Mouse (Mus musculus) liver, embryonic 16.5 days (tissue): ENCODE results near the gene Mrps6. TPM values are rescaled to one million over a fixed set of nuclear protein-coding genes. Genes with fewer than 3 reads are reported as not detected.
A peak's percentile ranks its signal among the peaks of the same experiment; 100 is the strongest.

Source experiments
- ATAC-seq: fragments of 200-750 bp; cut with Nextera tagmentation; 2 replicates; pipeline ENCODE4 v1.8.0; 2017; ENCODE audit warnings: low read depth, mild to moderate bottlenecking, moderate number of reproducible peaks, moderate library complexity
- H3K27ac ChIP-seq: fragments of 300-500 bp; sonication (generic); 2 replicates; pipeline ENCODE4 v1.5.1; 2014; ENCODE audit warnings: mild to moderate bottlenecking, low read length
- H3K27me3 ChIP-seq: fragments of 300-500 bp; sonication (generic); 2 replicates; pipeline ENCODE4 v1.6.1; 2014; ENCODE audit warnings: low read depth, low read length, mixed read lengths; ENCODE audit not compliant: control insufficient read depth, insufficient read depth
- H3K36me3 ChIP-seq: fragments of 300-500 bp; sonication (generic); 2 replicates; pipeline ENCODE4 v1.6.1; 2014; ENCODE audit warnings: mild to moderate bottlenecking; ENCODE audit not compliant: control insufficient read depth, insufficient read depth
- H3K4me1 ChIP-seq: fragments of 300-500 bp; sonication (generic); 2 replicates; pipeline ENCODE4 v1.6.1; 2014; ENCODE audit warnings: low read depth, low read length, mixed read lengths; ENCODE audit not compliant: control insufficient read depth
- H3K4me2 ChIP-seq: fragments of 300-500 bp; sonication (generic); 2 replicates; pipeline ENCODE4 v1.6.1; 2014; ENCODE audit warnings: low read depth, low read length, mixed read lengths
- H3K4me3 ChIP-seq: fragments of 300-500 bp; sonication (generic); 2 replicates; pipeline ENCODE4 v1.5.1; 2014; ENCODE audit warnings: low read depth, mild to moderate bottlenecking, low read length
- H3K9ac ChIP-seq: fragments of 300-500 bp; sonication (generic); 2 replicates; pipeline ENCODE4 v1.6.1; 2014; ENCODE audit warnings: low read depth, low read length
- H3K9me3 ChIP-seq: fragments of 300-500 bp; sonication (generic); replicated peaks from 2 replicates; pipeline ENCODE4 v1.6.1; 2016; ENCODE audit warnings: low read length; ENCODE audit not compliant: control insufficient read depth
- WGBS: fragments of 180-500 bp; shearing (Covaris S2); extraction: QIAGEN DNeasy Blood & Tissue Kit; methylation state at CpG from one replicate; pipeline ENCODE4 v1.1.7; 2014; ENCODE audit not compliant: insufficient replicate concordance; 5-methylcytosine and 5-hydroxymethylcytosine counted together
- polyA plus RNA-seq: library from polyadenylated mRNA; unstranded; fragments of >200 nt; fragmentation: Nextera tagmentation; extraction: Ambion mirVana; gene quantifications from 2 replicates; pipeline ENCODE4 v1.2.1, GENCODE M21; 2015

The Mrps6 gene
- polyA plus RNA-seq, 1 experiment from 2014 or later, result 26.7 TPM

DNA sequence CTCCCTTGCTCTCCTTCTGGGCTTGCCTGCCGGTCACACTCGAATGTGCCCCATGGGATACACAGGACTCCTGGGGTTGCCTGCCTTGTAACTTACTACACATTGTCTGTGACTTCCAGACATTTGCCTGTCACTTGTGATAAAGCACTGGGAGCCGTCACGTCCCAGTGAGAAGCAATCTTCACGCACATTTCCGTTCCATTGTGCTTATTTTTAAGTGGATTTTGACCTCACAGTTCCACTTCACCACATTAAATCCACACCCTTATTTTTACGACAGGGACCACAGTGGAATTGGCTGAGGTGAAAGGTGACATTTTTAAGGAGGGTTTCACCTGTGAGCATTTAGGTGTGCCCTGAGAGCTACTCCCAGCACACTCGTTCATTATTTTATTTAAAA is 21.4 kb upstream of the Mrps6 start:
- Histone ChIP-seq H3K36me3 (no peaks in the 10 kb centered on the region), H3K9me3 (no peaks in the 10 kb centered on the region), H3K4me1 (no peaks in the 10 kb centered on the region), H3K27ac (no peak overlapping the region), H3K4me3 (no peak overlapping the region), H3K27me3 (no peaks in the 10 kb centered on the region), H3K4me2 (no peak overlapping the region), H3K9ac (no peak overlapping the region)
- 49% methylated on average over 8 of the region's 8 CpGs for WGBS
- no peak for ATAC-seq

DNA sequence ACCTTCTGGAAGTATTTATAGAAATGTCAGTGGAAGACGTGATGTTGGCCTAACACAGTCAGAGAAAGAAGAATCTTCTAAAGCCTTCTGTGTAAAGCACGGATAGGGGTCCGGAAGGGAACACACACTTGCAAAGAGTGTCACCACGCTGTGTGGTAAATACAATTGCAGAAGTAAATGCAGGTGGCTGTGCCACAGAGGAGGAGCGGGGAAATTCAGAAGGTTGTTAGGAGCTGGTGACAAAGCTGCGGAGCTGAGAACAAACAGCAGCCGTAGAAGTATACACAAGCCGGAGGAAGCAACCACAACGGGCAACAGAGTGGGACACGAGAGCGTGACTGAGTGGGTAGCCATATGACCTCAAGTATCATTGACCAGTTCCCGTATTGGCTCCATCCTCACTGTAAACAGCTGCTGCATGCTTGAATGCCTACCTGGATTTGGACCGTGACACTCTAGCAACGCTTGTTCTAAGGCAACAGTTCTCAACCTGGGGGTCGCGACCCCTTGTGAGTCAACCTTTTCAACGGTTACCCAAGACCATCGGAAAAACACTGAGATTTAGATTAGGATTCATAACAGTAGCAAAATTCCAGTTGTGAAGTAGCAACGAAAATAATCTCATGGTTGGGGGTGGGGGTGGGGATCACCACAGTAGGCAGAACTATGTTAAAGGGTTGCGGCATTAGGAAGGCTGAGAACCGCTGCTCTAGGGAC is 20.0 kb upstream of the Mrps6 start:
- no peak overlapping the region for H3K9ac ChIP-seq
- 59% methylated on average over 21 of the region's 21 CpGs for WGBS
- H3K9me3 ChIP-seq, result no peaks in the 10 kb centered on the region
- no peak overlapping the region for H3K27ac ChIP-seq
- no peaks in the 10 kb centered on the region for H3K36me3 ChIP-seq
- no peak for ATAC-seq
- H3K4me1 ChIP-seq, result no peaks in the 10 kb centered on the region
- H3K27me3 ChIP-seq, result no peaks in the 10 kb centered on the region
- H3K4me3 ChIP-seq, result no peak overlapping the region
- no peak overlapping the region for H3K4me2 ChIP-seq

DNA sequence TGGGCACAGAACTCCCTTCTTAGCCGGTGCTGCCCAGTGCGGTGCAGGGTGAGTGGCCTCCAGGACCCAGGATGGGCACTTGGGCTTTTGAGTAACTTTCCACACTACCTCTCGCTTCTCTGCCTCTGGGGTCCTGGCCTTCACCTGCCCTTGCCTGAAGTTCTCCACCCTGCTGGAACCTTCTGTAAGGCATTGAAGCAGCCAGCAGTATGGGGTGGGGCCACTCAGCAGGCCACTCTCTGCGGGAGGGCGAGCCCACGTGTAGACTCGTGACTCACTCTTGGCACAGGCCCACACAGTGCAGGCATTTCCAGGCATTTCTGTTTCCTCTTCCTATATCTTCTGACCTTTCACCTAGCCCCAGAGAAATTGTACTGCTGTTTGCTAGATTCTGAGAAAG is 18.6 kb upstream of the Mrps6 start:
- peak; percentile 43; the same call in 1 of the 2 replicates for ATAC-seq
- Histone ChIP-seq H3K36me3 (no peaks in the 10 kb centered on the region), H3K4me3 (no peak overlapping the region), H3K9me3 (no peaks in the 10 kb centered on the region), H3K27ac (no peak overlapping the region), H3K4me1 (no peaks in the 10 kb centered on the region), H3K4me2 (no peak overlapping the region), H3K9ac (no peak overlapping the region), H3K27me3 (no peaks in the 10 kb centered on the region)
- WGBS, result 71% methylated on average over 7 of the region's 7 CpGs

DNA sequence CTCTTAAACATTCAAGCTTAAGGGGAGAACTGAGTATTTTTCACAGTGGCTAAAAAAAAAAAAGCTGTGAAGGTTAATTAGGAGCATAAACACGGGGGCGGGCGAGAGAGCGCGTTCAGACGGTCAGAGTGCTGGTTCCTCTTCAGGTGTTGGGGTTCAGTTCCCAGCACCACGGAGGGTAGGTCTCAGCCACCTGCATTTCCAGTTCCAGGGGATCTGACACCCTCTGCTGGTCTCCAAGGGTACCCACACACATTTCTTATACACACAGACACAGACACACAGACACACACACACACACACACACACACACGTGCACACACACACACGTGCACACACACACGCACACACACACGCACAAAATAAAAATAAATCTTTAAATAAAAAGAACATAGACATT is 18.1 kb upstream of the Mrps6 start:
- Histone ChIP-seq H3K27ac (no peak overlapping the region), H3K4me1 (no peaks in the 10 kb centered on the region), H3K9ac (no peak overlapping the region), H3K4me2 (no peak overlapping the region), H3K4me3 (no peak overlapping the region), H3K36me3 (no peaks in the 10 kb centered on the region), H3K27me3 (no peaks in the 10 kb centered on the region), H3K9me3 (no peaks in the 10 kb centered on the region)
- ATAC-seq, result no peak
- 85% methylated on average over 11 of the region's 11 CpGs for WGBS

DNA sequence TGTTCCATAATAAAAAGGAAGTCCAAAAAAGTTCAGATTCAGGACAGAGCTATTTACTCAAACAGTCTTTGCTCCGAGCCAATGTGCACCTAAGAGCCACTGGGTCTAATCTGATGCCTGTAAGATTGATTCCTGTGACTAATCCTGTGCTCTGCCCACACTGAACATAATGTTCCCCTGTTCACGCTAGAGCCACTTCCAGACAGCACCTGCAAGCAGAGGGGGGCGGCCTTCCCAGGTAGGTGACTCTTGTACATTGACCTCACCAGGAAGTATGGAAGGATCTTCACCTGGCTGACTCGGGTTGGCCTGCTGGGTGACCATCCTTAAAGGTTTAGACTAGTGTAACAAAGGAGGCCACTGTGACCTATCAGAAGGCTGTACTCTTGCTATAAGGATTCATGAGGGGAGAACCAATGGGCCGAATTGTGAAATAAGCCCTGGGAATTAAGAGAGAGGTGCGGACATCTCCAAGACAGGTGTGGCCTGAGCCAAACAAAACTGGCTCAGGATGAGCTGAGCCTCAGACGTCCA is 6.2 kb upstream of the Mrps6 start:
- Histone ChIP-seq H3K4me3 (no peak overlapping the region), H3K27me3 (no peaks in the 10 kb centered on the region), H3K4me1 (no peaks in the 10 kb centered on the region; the same call in 1 of the 2 replicates), H3K9me3 (no peaks in the 10 kb centered on the region; the same call in 1 of the 2 replicates), H3K27ac (no peak overlapping the region), H3K9ac (no peak overlapping the region), H3K36me3 (no peaks in the 10 kb centered on the region), H3K4me2 (no peak overlapping the region)
- ATAC-seq, result no peak
- WGBS, result 60% methylated on average over 7 of the region's 7 CpGs

DNA sequence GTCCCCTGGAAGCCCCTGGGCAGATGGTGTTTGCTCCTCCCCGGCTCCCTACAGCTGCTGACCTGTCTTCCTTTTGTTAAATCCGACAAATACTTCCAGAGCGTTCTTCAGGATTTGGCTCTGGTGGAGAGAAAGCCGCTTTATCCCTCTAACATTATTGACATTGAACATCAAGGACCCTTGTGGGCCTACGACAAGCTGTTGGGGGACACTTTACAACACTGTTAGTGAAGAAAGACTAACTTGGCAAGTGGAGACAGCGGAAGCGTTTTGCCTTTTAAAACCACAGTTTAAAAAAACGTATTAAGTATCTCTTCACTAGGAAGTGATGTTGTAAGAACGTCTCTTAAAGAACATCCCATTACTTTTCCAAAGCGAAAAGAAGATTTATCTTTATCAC is 5.5 kb upstream of the Mrps6 start:
- H3K9me3 ChIP-seq, result no peaks in the 10 kb centered on the region; the same call in 1 of the 2 replicates
- H3K9ac ChIP-seq, result no peak overlapping the region
- H3K4me3 ChIP-seq, result no peak overlapping the region
- peaks cover 6% of the 10 kb centered on the region for H3K4me1 ChIP-seq
- H3K27me3 ChIP-seq, result no peaks in the 10 kb centered on the region
- WGBS, result 61% methylated on average over 10 of the region's 10 CpGs
- no peaks in the 10 kb centered on the region for H3K36me3 ChIP-seq
- no peak overlapping the region for H3K4me2 ChIP-seq
- H3K27ac ChIP-seq, result no peak overlapping the region
- ATAC-seq, result no peak

DNA sequence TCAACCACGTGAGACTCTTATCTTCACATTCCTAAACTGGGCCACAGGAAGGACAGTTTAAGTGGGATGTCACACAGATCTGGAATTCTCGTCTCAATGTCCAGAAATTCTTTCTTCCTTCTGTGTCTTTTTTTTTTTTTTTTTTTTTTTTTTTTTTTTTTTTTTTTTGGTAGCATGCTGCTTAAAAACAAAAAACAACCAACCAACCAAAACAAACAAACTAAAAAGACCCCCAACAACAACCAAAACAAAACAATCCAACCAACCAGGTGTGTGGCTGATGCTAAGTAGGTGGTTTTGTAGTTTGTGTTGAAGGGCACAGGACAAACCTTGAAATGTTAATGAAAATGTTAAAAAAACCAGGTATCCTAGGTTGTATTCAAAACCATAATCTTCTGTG is 1.4 kb upstream of the Mrps6 start:
- WGBS, result 37% methylated on average over 2 of the region's 2 CpGs
- no peak overlapping the region for H3K4me2 ChIP-seq

DNA sequence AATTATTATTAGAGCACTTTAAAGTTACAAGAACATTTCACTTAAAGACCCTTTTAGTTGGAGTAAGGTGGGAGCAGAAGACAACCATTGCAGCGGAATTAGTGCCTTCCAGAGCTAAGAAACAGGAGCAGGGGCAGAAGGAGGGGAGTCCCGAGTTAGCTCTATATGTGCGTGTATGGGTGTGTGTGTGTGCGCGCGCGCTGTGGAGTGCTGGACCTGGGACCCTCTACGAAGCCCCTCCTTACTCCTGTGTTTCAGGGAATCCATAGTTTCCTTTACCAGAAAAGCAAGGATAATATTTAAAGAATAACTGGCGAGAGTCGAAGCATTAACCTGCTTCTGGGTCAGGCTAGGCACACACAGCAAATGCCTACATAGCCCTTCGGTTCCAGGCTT is 616 bp upstream of the Mrps6 start:
- peak overlapping the region; percentile 99 for H3K4me2 ChIP-seq
- H3K36me3 ChIP-seq, result no peaks in the 10 kb centered on the region
- H3K27ac ChIP-seq, result no peak overlapping the region
- WGBS, result 4% methylated on average over 11 of the region's 11 CpGs
- H3K4me1 ChIP-seq, result peaks cover 9% of the 10 kb centered on the region
- H3K9ac ChIP-seq, result peak overlapping the region; percentile 76
- ATAC-seq, result no peak
- no peaks in the 10 kb centered on the region for H3K27me3 ChIP-seq
- H3K4me3 ChIP-seq, result peak overlapping the region; percentile 85
- no peaks in the 10 kb centered on the region; the same call in 1 of the 2 replicates for H3K9me3 ChIP-seq

More for the DNA sequence above, 1.4 kb upstream of the Mrps6 start:
- Histone ChIP-seq H3K36me3 (no peaks in the 10 kb centered on the region), H3K9ac (no peak overlapping the region), H3K27me3 (no peaks in the 10 kb centered on the region), H3K4me3 (no peak overlapping the region), H3K27ac (no peak overlapping the region), H3K4me1 (peaks cover 9% of the 10 kb centered on the region), H3K9me3 (no peaks in the 10 kb centered on the region; the same call in 1 of the 2 replicates)
- no peak for ATAC-seq
